Mouse (Mus musculus): Measurements from ENCODE around the gene Iqca. TPM values are rescaled to one million over a fixed set of nuclear protein-coding genes. Genes with fewer than 3 reads are reported as not detected.

Iqca gene
- total RNA-seq, 2 experiments from 2014 or later = 1.0 to 1.2 TPM

Other genes with a start within 250 kb of the Iqca start
- under 1 TPM in 1 of 2 experiments, not detected in 1; 0.14 TPM for gene Gbx2, start 222.2 kb downstream of the Iqca start, total RNA-seq (2021)
- gene Asb18, start 138.7 kb downstream of the Iqca start, total RNA-seq (2021) = 1 to 10 TPM; 2.5 to 3.3 TPM
- 10 to 100 TPM; 10.9 to 14.5 TPM for gene Ackr3, start 50.6 kb upstream of the Iqca start, total RNA-seq (2021)